Mouse (Mus musculus) ovary, postnatal 14 days (tissue): ENCODE measurements at regions not wholly inside any gene's neighbourhood (a gene's known extent, or its start where the extent isn't known, plus 50 kb on each side); places are given as distances from the start of the nearest gene placed in this dataset.

Experiments used
- DNase-seq: peaks from one replicate; pipeline ENCODE4 v3.0.0; 2022; ENCODE audit warnings: low spot score

- DNase-seq: no peak
Observed at GRCm38 (mm10) chr14:98833230-98833999, 160.7 kb downstream of the Rpl36a-ps1 start.

GRCm38 (mm10) chr14:98832401-98832800 is 161.7 kb downstream of the Rpl36a-ps1 start:
- DNase-seq: no peak

DNA sequence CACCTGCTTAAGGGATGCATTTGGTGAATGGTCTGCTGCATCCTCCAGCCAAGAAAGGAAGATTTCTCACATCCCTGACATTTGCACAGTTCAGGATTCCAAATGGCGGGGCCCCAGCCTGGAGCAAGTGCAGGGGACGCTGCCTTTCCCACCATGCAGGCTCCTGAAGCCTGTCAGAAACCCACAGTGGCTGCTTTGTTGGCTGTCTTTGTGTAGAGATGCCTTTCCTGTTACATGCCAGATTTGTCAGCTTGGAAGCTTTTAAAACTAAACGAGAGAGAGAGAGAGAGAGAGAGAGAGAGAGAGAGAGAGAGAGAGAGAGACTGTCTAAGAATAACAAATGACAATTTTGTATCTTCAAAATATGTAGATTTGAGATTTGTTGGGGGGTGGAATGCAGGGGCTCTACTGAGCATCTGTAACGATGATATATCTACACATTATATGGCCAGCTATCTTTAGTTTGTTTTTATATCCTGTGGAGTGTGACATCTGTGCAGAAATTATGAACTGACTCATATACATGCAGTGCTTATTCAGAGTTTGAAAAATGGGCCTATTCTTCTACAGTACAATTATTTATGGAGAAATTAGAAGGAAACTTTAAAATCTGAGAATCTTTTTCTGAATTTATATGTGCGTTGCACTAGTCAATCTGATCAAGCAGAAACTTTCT is 164.0 kb downstream of the Rpl36a-ps1 start:
- no peak for DNase-seq

DNA sequence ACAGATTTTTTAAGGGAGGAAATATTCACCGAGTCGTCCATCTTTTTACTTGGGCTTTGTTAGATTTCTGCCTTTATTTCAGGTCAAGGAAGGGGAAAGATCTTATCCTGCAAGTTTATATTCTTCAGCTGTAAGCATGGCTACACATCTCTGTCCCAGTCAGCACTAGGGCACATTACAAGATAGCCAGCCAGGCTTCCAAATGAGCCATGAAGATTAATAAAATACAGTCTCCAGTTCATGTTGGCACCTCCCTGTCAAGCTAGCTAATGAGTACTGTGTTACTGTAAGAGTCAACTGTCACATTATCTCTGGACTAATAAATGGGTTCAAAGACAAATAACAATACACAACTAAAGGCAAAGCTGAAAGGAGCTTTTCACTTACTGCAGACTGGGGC is 166.6 kb downstream of the Rpl36a-ps1 start:
- DNase-seq: no peak

GRCm38 (mm10) chr14:98813657-98814056 is 180.5 kb downstream of the Rpl36a-ps1 start:
- DNase-seq: no peak

DNA sequence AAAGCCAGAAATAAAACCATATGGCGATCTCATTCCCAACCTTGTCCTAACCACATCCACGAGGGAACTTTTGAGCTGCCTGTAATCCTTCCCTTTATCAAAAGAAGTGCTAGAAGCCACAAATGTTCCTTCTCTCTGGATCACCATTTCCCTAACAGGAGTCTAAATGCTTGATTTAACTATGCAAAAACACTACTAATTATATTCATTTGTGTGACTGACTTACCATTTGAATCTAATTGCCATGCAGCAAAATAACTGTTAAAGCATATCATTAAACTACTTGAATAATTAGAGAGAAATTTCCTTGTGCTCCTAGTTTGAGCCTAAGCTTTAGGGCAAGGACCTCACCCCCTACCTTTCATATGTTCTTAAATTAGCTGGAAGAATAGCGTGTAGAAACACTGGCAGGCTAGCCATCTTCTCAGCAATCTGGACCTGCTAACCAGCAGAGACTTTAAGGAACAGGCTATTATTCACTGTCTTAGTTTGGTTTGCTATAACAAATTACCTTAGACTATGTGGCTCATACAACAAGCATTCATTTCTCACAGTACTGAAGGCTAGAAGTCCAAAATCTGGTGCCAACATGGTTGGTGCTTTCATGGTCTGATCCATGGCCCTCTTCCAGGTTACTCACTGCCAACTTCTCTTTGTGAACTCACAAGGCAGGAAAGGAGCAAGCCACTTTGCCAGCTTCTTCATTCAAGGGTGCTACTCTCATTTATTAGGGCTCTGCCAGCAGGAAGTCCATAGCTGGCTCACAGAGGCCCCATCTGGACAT is 183.7 kb downstream of the Rpl36a-ps1 start:
- DNase-seq: peak; percentile 16

DNA sequence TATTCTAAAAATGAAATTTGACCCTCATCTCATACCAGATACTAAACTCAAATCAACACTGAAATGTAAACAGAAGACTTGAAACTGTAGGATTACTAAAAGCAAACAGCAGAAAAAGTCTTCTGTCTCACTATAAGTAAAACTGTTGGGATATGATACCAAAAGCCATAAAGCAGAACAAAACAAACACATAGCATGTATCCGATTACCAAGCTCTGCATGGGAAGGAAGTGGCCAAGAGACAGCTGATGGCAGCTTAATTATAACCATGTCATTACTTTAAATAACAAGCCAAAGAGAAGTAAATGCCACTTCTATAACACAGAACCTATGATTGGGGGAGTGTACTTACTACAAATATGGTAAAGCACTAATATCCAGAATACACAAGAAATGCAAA is 186.0 kb downstream of the Rpl36a-ps1 start:
- DNase-seq: no peak

GRCm38 (mm10) chr14:98805066-98805465 is 189.1 kb downstream of the Rpl36a-ps1 start:
- DNase-seq: no peak

- no peak for DNase-seq
Observed at GRCm38 (mm10) chr14:98801293-98801692, 192.8 kb downstream of the Rpl36a-ps1 start.

DNA sequence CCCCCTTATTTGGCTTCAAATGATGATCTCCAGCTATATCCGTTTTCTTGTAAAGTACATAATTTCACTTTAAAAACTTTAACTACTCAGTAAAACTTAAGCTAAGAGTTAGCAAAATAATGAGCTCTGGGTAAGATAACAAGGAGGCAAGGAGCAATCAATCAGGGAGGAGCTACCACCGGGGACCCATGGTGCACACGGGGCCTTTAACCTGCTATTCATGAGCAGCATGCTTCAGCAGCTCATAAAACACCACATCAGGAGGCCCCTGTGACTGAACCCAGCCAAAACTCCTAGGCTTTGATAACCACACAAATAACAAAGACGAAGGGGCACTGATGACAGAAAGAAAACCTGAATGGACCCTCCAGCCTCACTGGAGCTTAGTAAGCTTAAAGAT is 202.1 kb downstream of the Rpl36a-ps1 start:
- DNase-seq: no peak

DNA sequence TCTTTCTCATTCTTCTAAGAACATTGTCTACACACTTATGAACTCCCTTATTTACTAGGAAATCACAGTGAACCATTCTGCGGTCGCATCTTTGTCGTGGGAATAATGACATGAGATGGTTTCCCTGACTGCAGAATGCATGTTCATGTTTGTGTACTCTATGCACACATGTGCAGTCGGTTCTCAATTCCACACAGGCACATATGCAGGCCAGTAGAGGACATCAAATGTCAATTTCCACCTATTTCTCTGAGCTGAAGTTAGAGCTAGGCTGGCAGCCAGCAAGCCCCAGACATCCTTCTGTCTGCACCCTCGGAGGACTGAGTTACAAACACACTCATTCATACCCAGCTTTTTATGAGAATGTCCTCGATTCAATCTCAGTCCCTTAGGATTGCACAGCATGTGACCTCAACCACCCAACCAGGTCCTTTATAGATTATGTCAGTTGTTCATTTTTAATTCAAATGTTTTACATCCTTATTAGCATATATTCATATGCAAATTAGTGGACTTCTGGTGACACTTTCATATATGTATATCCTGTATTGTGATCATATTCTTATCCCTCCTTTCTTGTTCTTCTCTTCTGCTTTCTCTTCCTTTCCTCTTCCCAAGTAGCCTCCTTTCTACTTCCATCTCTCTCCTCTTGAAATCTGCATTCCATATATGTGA is 202.7 kb downstream of the Rpl36a-ps1 start:
- DNase-seq: no peak

DNA sequence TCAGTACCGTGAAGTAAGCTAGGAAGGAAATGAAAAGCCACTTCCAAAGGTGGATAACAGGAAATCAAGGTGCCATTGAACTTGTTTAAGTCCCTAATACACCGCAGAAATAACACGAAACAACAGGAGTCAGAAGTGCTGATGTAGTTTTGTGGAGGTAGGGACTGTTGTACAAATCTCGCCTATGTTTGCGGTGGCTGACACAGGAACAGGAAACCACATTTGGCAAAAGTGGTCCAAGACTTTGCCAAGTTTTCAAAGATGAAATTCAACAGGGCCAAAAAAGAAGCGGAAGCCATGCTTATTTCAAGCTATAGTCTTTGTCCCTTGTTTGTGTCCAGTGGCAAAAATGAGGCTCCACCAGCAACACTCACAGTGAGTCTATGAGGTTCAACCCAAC is 204.3 kb downstream of the Rpl36a-ps1 start:
- DNase-seq: no peak

DNA sequence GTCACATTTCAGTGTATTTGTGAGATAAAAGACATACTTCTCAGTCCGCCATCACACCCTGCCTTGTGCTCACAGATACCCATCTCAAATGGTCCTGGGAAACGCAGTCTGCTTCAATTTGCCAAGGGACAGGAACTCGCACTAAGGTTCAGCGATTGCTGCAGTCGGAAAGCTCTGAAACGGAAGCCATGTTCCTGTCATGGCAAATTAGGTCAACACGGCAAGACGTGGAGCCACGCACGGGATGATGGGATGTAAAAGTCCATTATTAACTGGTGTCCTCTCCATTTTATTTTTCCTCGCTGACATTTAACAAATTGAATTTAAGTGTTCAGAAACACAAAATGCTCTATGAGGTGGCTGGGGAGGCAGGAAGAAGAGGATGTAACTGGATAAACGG is 212.4 kb downstream of the Rpl36a-ps1 start:
- no peak for DNase-seq

DNA sequence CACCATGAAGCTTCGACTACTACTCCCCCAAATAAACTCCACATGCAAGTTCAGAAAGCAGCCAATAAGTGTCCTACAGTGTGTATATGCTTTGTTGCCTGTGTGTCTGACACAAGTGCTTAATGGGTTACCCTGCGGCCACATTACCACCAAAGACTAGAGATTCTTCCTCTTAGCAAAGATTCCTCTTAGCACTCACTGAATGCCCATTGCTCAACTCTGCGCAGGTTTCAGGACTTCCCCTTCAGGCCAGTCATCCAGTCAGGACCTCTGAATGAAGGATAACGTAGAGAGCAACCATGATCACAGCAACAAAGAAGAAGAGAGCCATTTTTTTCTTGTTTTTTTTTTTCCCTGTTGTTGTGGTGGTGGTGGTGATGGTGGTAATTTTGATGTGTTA is 222.0 kb downstream of the Rpl36a-ps1 start:
- no peak for DNase-seq

DNA sequence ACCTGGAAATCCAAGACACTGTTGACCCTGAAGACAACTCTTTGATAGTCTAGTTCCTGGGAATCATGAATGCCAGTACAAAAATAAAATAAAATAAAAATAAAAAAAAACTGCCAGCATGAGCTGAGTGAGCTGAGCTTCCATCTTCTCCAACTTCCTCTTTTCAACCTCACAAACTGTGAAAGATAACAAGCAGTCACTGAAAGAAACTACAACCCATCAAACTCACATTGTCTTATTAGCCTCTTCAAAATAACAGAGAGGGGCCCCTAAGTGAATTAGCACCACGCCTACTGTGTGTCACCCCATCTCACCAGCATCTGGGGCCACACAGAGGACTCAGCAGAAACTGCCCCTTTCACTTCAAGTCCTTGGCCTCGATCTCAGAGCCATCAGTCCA is 225.3 kb downstream of the Rpl36a-ps1 start:
- no peak for DNase-seq

- DNase-seq: no peak
Observed at GRCm38 (mm10) chr14:98767481-98767880, 226.6 kb downstream of the Rpl36a-ps1 start.

DNA sequence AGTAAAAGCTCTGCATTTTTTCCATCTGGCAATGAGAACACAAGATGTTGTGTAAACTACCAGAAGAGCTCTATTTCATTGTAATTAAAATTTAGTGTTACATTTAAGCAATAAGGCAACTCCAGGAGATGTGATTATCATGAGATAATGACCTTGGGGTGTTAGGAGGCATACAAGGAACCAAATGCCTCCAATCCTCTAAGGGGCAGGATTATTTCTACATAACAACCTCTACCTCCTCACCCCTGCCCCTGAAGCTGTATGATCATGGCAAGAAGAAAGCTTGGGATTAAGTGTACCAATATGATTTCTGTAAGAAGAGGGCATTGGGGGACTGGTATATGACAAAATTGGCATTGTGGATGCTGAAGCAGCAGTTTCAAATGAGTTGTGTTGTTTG is 228.8 kb downstream of the Rpl36a-ps1 start:
- DNase-seq: no peak

DNA sequence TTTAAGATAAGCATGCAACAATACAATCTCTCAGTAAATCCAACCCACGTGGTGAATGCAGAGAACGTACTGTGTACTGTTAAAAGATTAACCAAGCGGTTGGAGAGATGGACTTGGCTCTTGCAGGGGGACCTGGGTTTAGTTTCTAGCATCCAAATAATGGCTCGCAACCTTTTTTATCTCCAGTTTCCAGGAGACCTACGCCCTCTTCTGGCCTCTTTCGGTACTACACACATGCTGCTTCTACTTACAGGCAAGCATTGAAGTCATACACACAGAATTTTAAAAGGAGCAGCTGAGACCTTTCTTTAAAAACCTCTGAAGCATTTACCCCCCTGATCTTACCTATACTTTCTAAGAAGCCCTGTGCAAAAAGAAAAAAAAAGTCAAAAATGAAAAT is 243.4 kb downstream of the Rpl36a-ps1 start:
- no peak for DNase-seq

- DNase-seq: no peak
Observed at GRCm38 (mm10) chr14:98749086-98750027, 244.8 kb downstream of the Rpl36a-ps1 start.

DNA sequence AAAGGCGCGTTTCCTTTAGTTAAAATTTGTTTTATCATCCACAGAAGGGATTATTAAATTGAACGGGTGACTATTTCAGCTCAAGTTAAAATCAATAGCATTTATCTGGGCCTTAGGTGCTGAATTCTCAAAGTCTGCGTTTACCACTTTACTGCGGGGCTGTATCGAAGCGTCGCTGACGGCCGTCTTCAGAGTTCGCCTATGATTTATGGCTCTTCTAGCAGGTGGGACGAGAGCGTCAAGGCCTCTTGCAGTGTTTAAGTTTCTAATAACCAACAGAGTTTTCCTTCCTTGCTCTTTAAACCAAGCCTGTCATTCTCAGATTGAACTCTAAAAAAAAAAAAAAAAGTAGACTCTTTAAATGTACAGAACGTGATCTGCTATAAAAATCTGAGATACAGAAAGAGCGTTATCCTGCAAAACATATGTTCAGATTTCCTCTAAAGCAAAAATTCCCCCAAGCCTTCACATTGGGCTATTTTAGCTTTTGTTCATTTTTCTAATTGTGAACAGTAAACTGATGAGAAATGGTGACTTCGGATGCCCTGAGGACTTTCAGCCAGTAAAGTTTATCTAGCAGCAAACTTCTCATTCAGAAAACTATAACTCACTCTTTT is 246.9 kb downstream of the Rpl36a-ps1 start:
- DNase-seq: no peak

DNA sequence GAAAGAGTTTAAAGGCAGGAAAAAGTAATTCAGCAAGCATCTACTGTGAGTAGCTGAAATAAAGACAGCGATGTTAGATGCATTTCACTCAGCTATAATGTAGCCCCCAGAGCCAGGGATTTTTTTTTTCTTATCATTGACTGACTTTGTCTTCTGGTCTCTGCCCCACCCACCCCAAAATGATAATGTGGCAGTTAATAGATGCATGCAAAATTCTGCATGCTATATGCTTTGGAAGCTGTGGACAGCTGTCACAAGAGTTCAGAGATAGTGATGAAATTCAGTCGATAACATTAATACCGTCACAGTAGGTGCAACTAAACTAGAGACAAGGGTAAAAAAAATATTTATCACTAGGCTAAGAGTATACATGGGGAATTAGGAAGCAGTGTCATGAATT is 263.7 kb downstream of the Rpl36a-ps1 start:
- DNase-seq: no peak
